Mouse (Mus musculus) 3T3-L1 (cell line): ENCODE data around the gene Ncf2.
A peak's percentile ranks its signal among the peaks of the same experiment; 100 is the strongest.

Experiments
- DNase-seq: peaks from one replicate; pipeline ENCODE4 v3.0.0-alpha.2; 2015; ENCODE audit warnings: low read depth, low spot score

Gene Ncf2

GRCm38 (mm10) chr1:152796683-152797263 lies 3.2 kb upstream of the Ncf2 start:
- DNase-seq, result no peak

- no peak for DNase-seq
Measured at GRCm38 (mm10) chr1:152798125-152798524, 1.9 kb upstream of the Ncf2 start.

GRCm38 (mm10) chr1:152800633-152801176 lies 711 bp downstream of the Ncf2 start:
- no peak for DNase-seq

GRCm38 (mm10) chr1:152804907-152805306 lies 4.9 kb downstream of the Ncf2 start:
- DNase-seq, result no peak

GRCm38 (mm10) chr1:152807619-152808391 lies 7.8 kb downstream of the Ncf2 start:
- DNase-seq, result no peak

GRCm38 (mm10) chr1:152808392-152808680 lies 8.3 kb downstream of the Ncf2 start:
- DNase-seq, result no peak

- no peak for DNase-seq
Measured at GRCm38 (mm10) chr1:152809541-152810252, 9.7 kb downstream of the Ncf2 start.

GRCm38 (mm10) chr1:152810533-152811439 lies 10.8 kb downstream of the Ncf2 start:
- DNase-seq, result no peak

- DNase-seq, result peak; percentile 48
Measured at GRCm38 (mm10) chr1:152815265-152815701, 15.3 kb downstream of the Ncf2 start.

GRCm38 (mm10) chr1:152817027-152817769 lies 17.2 kb downstream of the Ncf2 start:
- no peak for DNase-seq

GRCm38 (mm10) chr1:152817794-152818193 lies 17.8 kb downstream of the Ncf2 start:
- DNase-seq, result no peak

GRCm38 (mm10) chr1:152819558-152819957 lies 19.6 kb downstream of the Ncf2 start:
- no peak for DNase-seq

GRCm38 (mm10) chr1:152820911-152821695 lies 21.1 kb downstream of the Ncf2 start:
- DNase-seq, result peak; percentile 67

- DNase-seq, result peak; percentile 61
Measured at GRCm38 (mm10) chr1:152821746-152822145, 21.8 kb downstream of the Ncf2 start.

- no peak for DNase-seq
Measured at GRCm38 (mm10) chr1:152824206-152824605, 24.2 kb downstream of the Ncf2 start.

GRCm38 (mm10) chr1:152826446-152826845 lies 26.5 kb downstream of the Ncf2 start:
- no peak for DNase-seq

- DNase-seq, result no peak
Measured at GRCm38 (mm10) chr1:152828168-152828567, 28.2 kb downstream of the Ncf2 start.

GRCm38 (mm10) chr1:152828637-152829355 lies 28.8 kb downstream of the Ncf2 start:
- DNase-seq, result no peak

- no peak for DNase-seq
Measured at GRCm38 (mm10) chr1:152830054-152830453, 30.1 kb downstream of the Ncf2 start.
